Mouse (Mus musculus) C2C12 (cell line): ENCODE data around the gene Piwil4.

Source experiments
- CTCF ChIP-seq: IDR thresholded peaks from one replicate; pipeline ENCODE4 v1.5.1; 2011; ENCODE audit not compliant: control insufficient read depth, insufficient read depth, insufficient read length
- MAX ChIP-seq: IDR thresholded peaks from one replicate; pipeline ENCODE4 v1.6.1; 2011; ENCODE audit warnings: mild to moderate bottlenecking, control low read depth
- MYOD1 ChIP-seq: IDR thresholded peaks from one replicate; pipeline ENCODE4 v1.6.1; 2011; ENCODE audit warnings: low read depth; ENCODE audit not compliant: control insufficient read depth, insufficient read length
- MYOG ChIP-seq: IDR thresholded peaks from one replicate; pipeline ENCODE4 v1.6.1; 2011; ENCODE audit not compliant: control insufficient read depth, insufficient read length; ENCODE audit errors: extremely low read depth
- USF1 ChIP-seq: IDR thresholded peaks from one replicate; pipeline ENCODE4 v1.6.1; 2011; ENCODE audit warnings: low read depth, mild to moderate bottlenecking, control low read depth, moderate library complexity

DNA sequence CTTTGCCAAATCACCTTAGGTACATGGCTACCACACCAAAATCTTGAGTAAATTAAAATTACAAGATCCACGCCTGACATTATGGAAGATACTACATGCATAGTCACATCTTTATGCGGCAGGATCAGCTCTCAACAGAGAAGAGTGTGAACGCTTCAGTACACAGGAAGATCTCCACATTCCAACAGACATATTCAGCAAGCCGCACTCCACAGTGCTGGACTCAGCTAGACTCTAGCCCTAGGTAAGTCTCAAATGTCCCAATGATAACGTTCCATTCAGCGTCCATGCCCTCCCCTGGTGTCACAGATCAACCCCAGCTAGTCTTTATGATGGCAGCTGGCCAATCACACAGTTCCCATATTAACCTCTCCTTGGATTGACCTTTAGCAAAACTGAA lies 14.5 kb downstream of the Piwil4 start:
- no peak for TF ChIP-seq CTCF
- TF ChIP-seq MYOG, result no peak
- TF ChIP-seq MAX, result no peak
- TF ChIP-seq MYOD1, result no peak
- no peak for TF ChIP-seq USF1
